Mouse (Mus musculus) heart, adult 2 months (tissue): ENCODE measurements at regions not wholly inside any gene's neighbourhood (a gene's known extent, or its start where the extent isn't known, plus 50 kb on each side); places are given as distances from the start of the nearest gene placed in this dataset.
"Not testable (repeated sequence)": the region's sequence is repeated elsewhere in the genome, so short reads cannot be mapped to it uniquely, and the experiment has no call there.

Experiments
- DNase-seq, 2 experiments: peaks; one replicate each; pipeline ENCODE4 v3.0.0; 2021
- H3K27ac ChIP-seq: fragments of 200-600 bp; 2 replicates; pipeline ENCODE4 v1.8.1; 2022
- H3K27me3 ChIP-seq: fragments of 200-500 bp; 2 replicates; pipeline ENCODE4 v1.6.1; 2012; ENCODE audit warnings: mild to moderate bottlenecking, low read length, inconsistent platforms, mixed read lengths; ENCODE audit not compliant: control insufficient read depth, insufficient read depth
- H3K36me3 ChIP-seq: fragments of 200-500 bp; 2 replicates; pipeline ENCODE4 v1.6.1; 2012; ENCODE audit warnings: low read length, inconsistent platforms; ENCODE audit not compliant: control insufficient read depth, insufficient read depth
- H3K4me1 ChIP-seq: fragments of 200-500 bp; 2 replicates; pipeline ENCODE4 v1.6.1; 2011; ENCODE audit warnings: low read length; ENCODE audit not compliant: control insufficient read depth, insufficient read depth
- H3K4me3 ChIP-seq: fragments of 200-600 bp; 2 replicates; pipeline ENCODE4 v1.8.1; 2022
- H3K79me2 ChIP-seq: fragments of 200-500 bp; replicated peaks from 2 replicates; pipeline ENCODE4 v1.6.1; 2012; ENCODE audit warnings: mild to moderate bottlenecking, inconsistent platforms, low read length, moderate library complexity, mixed read lengths; ENCODE audit not compliant: control insufficient read depth, insufficient read depth
- H3K9ac ChIP-seq: fragments of 200-500 bp; 2 replicates; pipeline ENCODE4 v1.6.1; 2012; ENCODE audit warnings: low read depth, mild to moderate bottlenecking, control low read depth, inconsistent platforms, low read length, mixed read lengths
- CTCF ChIP-seq: fragments of 200-600 bp; IDR thresholded peaks from 2 replicates; pipeline ENCODE4 v1.8.1; 2022; ENCODE audit warnings: antibody characterized with exemption, mild to moderate bottlenecking, moderate library complexity
- EP300 ChIP-seq: fragments of 200-500 bp; IDR thresholded peaks from 2 replicates; pipeline ENCODE4 v1.6.1; 2011; ENCODE audit warnings: low read depth, low read length, control low read depth; ENCODE audit not compliant: insufficient read depth
- POLR2A ChIP-seq: fragments of 200-500 bp; IDR thresholded peaks from 2 replicates; pipeline ENCODE4 v1.6.1; 2011; ENCODE audit warnings: mild to moderate bottlenecking, low read depth, low read length, control low read depth; ENCODE audit not compliant: insufficient read depth
- WGBS: fragments of 180-500 bp; shearing (Covaris S2); methylation state at CpG from one replicate; pipeline ENCODE4 v1.1.7; 2018; 5-methylcytosine and 5-hydroxymethylcytosine counted together
- intact Hi-C: fragments of 180-260 bp; cut with DNase I; formaldehyde crosslinking; loops from one replicate; pipeline ENCODE4 v1.15.1; 2025

DNA sequence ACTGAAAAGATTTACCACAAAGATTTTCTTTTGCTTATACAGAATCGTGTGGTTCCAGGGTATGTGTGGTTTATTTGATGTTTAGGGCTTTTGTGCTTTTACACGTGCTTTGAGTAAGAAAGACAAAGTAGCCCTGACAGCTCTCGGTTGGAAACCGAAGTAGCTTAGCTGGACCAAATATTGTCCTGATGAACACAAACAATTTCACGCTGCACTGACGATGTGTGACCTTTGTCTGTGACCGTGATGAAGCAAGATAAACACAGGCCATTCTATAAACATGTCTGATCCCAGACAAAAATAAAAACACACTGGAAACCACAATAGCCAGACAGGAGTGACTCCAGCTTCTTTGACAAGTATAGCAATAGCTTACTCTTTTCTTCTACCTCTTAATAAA lies 262.2 kb upstream of the Sfrp2 start:
- 71% methylated on average over 7 of the region's 7 CpGs for WGBS
- intact Hi-C loops = no loop called here
- Histone ChIP-seq H3K27me3 (no peaks in the 10 kb centered on the region), H3K36me3 (no peaks in the 10 kb centered on the region), H3K9ac (no peak overlapping the region), H3K4me1 (no peaks in the 10 kb centered on the region), H3K4me3 (no peak overlapping the region), H3K79me2 (no peaks in the 10 kb centered on the region), H3K27ac (no peak overlapping the region)
- DNase-seq = no peak
- no peak for TF ChIP-seq EP300
- TF ChIP-seq CTCF = no peak
- no peak for TF ChIP-seq POLR2A

DNA sequence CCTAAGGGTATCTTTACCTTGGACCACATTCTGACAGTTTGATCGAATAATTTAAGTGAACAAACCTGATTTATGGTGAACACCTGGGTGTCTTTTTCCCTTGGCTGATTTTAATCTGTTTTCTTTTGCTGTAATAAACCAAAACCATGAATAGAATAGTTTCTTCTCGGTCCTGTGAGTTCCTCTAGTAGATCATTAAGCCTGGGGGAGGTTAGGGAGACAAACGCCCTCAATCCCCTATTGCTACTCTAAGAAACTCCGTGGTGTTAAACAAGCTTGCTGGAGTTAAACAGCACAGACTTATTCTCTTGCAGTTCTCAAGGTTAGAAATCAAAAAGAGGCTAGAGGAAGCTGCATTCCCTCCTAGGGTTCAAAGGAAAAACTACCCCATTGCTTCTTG lies 249.5 kb upstream of the Sfrp2 start:
- Histone ChIP-seq H3K27ac (no peak overlapping the region), H3K9ac (no peak overlapping the region), H3K4me1 (no peaks in the 10 kb centered on the region), H3K79me2 (no peaks in the 10 kb centered on the region), H3K36me3 (no peaks in the 10 kb centered on the region), H3K27me3 (no peaks in the 10 kb centered on the region), H3K4me3 (no peak overlapping the region)
- DNase-seq = no peak
- WGBS = 70% methylated on average over 4 of the region's 4 CpGs
- intact Hi-C loops = no loop called here
- TF ChIP-seq CTCF (no peak), EP300 (no peak), POLR2A (no peak)

DNA sequence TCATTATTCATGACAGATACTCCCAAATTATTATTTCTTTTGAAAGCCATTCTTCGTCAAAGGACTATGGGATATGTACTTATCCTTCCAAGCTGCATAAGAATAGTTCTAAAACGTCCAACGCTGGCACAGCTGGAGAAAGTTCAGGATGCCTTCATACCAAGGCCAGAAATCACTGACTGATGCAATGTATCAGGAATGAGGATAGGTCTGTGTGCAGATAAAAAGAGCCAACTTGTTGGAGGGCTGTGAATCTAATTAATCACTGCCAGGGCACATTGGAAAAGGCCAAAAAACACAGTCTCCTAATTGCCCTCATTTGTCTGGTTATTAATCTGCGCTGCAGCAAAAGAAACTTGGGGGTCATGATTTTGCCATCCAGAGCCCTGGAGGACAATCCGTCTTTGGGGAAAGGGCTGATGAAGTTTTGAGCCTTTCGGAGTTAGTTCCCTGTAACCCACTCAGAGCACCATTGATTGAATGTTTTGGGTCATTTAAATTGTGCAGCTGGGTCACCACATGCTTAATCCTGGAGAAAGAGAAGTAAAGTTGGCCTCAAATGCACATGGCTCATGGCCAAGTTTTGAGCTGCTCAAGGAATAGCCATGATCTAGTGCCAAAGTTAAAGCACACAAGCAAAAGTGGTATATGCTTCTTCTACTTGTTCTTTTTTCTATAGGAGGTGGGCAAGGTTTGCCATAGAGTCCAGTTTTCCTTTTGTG lies 248.0 kb upstream of the Sfrp2 start:
- H3K27me3 ChIP-seq = no peaks in the 10 kb centered on the region
- H3K9ac ChIP-seq = no peak overlapping the region
- WGBS = 68% methylated on average over 6 of the region's 6 CpGs
- no peaks in the 10 kb centered on the region for H3K79me2 ChIP-seq
- H3K27ac ChIP-seq = no peak overlapping the region
- no peak for TF ChIP-seq EP300
- no peaks in the 10 kb centered on the region for H3K36me3 ChIP-seq
- peak in 1 of 2 experiments; percentile 14 for DNase-seq
- H3K4me1 ChIP-seq = no peaks in the 10 kb centered on the region
- H3K4me3 ChIP-seq = no peak overlapping the region
- intact Hi-C loops = no loop called here

- no peak overlapping the region for H3K27ac ChIP-seq
- no peak for DNase-seq
- H3K27me3 ChIP-seq = no peaks in the 10 kb centered on the region
- no peak overlapping the region for H3K4me3 ChIP-seq
- 70% methylated on average over 4 of the region's 4 CpGs for WGBS
- no peaks in the 10 kb centered on the region for H3K4me1 ChIP-seq
- TF ChIP-seq POLR2A (no peak), CTCF (no peak), EP300 (no peak)
- intact Hi-C loops = no loop called here
- no peak overlapping the region for H3K9ac ChIP-seq
- H3K36me3 ChIP-seq = no peaks in the 10 kb centered on the region
- no peaks in the 10 kb centered on the region for H3K79me2 ChIP-seq
Measured at GRCm38 (mm10) chr3:83530243-83530847, 235.8 kb upstream of the Sfrp2 start.

DNA sequence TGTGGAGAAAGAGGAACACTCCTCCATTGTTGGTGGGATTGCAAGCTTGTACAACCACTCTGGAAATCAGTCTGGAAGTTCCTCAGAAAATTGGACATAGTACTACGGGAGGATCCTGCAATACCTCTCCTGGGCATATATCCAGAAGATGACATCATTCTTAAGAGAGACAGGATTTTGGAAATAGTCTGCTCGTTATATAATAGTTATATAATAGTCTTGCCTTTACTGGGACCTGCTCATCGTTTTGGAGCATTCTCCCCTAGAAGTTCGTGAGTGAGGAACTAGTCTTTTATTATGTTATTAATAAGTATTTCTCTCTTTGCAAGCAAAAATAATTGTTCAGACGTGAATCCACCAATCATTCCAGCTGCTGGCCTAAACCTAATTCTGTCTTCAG lies 229.5 kb upstream of the Sfrp2 start:
- intact Hi-C loops, H3K4me1 ChIP-seq, H3K9ac ChIP-seq, H3K27me3 ChIP-seq, H3K79me2 ChIP-seq, H3K27ac ChIP-seq, H3K4me3 ChIP-seq, H3K36me3 ChIP-seq, DNase-seq: not testable (repeated sequence)
- 46% methylated on average over 5 of the region's 5 CpGs for WGBS

GRCm38 (mm10) chr3:83537231-83537630 lies 228.9 kb upstream of the Sfrp2 start:
- Histone ChIP-seq H3K36me3 (no peaks in the 10 kb centered on the region), H3K9ac (no peak overlapping the region), H3K4me1 (no peaks in the 10 kb centered on the region), H3K27me3 (no peaks in the 10 kb centered on the region), H3K4me3 (no peak overlapping the region), H3K79me2 (no peaks in the 10 kb centered on the region), H3K27ac (no peak overlapping the region)
- intact Hi-C loops = no loop called here
- no peak for TF ChIP-seq EP300
- TF ChIP-seq CTCF = no peak
- no peak for TF ChIP-seq POLR2A
- no peak for DNase-seq
- WGBS = 50% methylated on average over 4 of the region's 4 CpGs
